Mouse (Mus musculus) forebrain, embryonic 15.5 days (tissue): ENCODE results near the gene Wfdc1. TPM values are rescaled to one million over a fixed set of nuclear protein-coding genes. Genes with fewer than 3 reads are reported as not detected.

Experiments
- ATAC-seq: fragments of 200-750 bp; cut with Nextera tagmentation; replicated peaks from 2 replicates; pipeline ENCODE4 v1.8.0; 2017; ENCODE audit warnings: mild to moderate bottlenecking, moderate TSS enrichment, moderate library complexity
- H3K27ac ChIP-seq: fragments of 300-500 bp; sonication (generic); replicated peaks from 2 replicates; pipeline ENCODE4 v1.5.1; 2015; ENCODE audit warnings: mild to moderate bottlenecking, inconsistent platforms
- H3K27me3 ChIP-seq: fragments of 300-500 bp; sonication (generic); 2 replicates; pipeline ENCODE4 v1.6.1; 2015; ENCODE audit warnings: inconsistent platforms
- H3K36me3 ChIP-seq: fragments of 300-500 bp; sonication (generic); 2 replicates; pipeline ENCODE4 v1.6.1; 2015; ENCODE audit warnings: mild to moderate bottlenecking, inconsistent platforms
- H3K4me1 ChIP-seq: fragments of 300-500 bp; sonication (generic); 2 replicates; pipeline ENCODE4 v1.6.1; 2015; ENCODE audit warnings: inconsistent platforms
- H3K4me2 ChIP-seq: fragments of 300-500 bp; sonication (generic); replicated peaks from 2 replicates; pipeline ENCODE4 v1.6.1; 2015; ENCODE audit warnings: mild to moderate bottlenecking, inconsistent platforms
- H3K4me3 ChIP-seq: fragments of 300-500 bp; sonication (generic); 2 replicates; pipeline ENCODE4 v1.5.1; 2015; ENCODE audit warnings: mild to moderate bottlenecking, inconsistent platforms
- H3K9ac ChIP-seq: fragments of 300-500 bp; sonication (generic); replicated peaks from 2 replicates; pipeline ENCODE4 v1.6.1; 2015; ENCODE audit warnings: mild to moderate bottlenecking, inconsistent platforms
- H3K9me3 ChIP-seq: fragments of 300-500 bp; sonication (generic); 2 replicates; pipeline ENCODE4 v1.6.1; 2016; ENCODE audit warnings: inconsistent platforms
- WGBS: fragments of 180-500 bp; shearing (Covaris S2); methylation state at CpG from one replicate; pipeline ENCODE4 v1.1.7; 2015; ENCODE audit warnings: mixed read lengths; 5-methylcytosine and 5-hydroxymethylcytosine counted together
- polyA plus RNA-seq: library from polyadenylated mRNA; unstranded; fragments of >200 nt; fragmentation: Nextera tagmentation; extraction: Ambion mirVana; gene quantifications from 2 replicates; pipeline ENCODE4 v1.2.1, GENCODE M21; 2015

The Wfdc1 gene
- polyA plus RNA-seq, 1 experiment from 2014 or later: 2.4 TPM

- no peak for ATAC-seq
- WGBS: 93% methylated on average over 1 of the region's 1 CpGs
- H3K9ac ChIP-seq: no peak overlapping the region
- 0 out of 2 replicates have a peak, but pooled peaks cover 3% of the 10 kb centered on the region for H3K27me3 ChIP-seq
- no peak overlapping the region for H3K27ac ChIP-seq
- no peak overlapping the region for H3K4me2 ChIP-seq
- no peaks in the 10 kb centered on the region for H3K9me3 ChIP-seq
- 0 out of 2 replicates have a peak, but pooled peaks cover 4% of the 10 kb centered on the region for H3K4me1 ChIP-seq
- no peak overlapping the region for H3K4me3 ChIP-seq
- no peaks in the 10 kb centered on the region for H3K36me3 ChIP-seq
Observed at GRCm38 (mm10) chr8:119642960-119643359, 23.2 kb upstream of the Wfdc1 start.

GRCm38 (mm10) chr8:119644429-119644960 is 21.7 kb upstream of the Wfdc1 start:
- WGBS: 72% methylated on average over 17 of the region's 17 CpGs
- H3K27me3 ChIP-seq: 0 out of 2 replicates have a peak, but pooled peaks cover 3% of the 10 kb centered on the region
- H3K27ac ChIP-seq: no peak overlapping the region
- no peak for ATAC-seq
- no peaks in the 10 kb centered on the region for H3K9me3 ChIP-seq
- no peak overlapping the region for H3K9ac ChIP-seq
- H3K36me3 ChIP-seq: no peaks in the 10 kb centered on the region
- H3K4me1 ChIP-seq: no peaks in the 10 kb centered on the region
- H3K4me3 ChIP-seq: no peak overlapping the region
- H3K4me2 ChIP-seq: no peak overlapping the region

DNA sequence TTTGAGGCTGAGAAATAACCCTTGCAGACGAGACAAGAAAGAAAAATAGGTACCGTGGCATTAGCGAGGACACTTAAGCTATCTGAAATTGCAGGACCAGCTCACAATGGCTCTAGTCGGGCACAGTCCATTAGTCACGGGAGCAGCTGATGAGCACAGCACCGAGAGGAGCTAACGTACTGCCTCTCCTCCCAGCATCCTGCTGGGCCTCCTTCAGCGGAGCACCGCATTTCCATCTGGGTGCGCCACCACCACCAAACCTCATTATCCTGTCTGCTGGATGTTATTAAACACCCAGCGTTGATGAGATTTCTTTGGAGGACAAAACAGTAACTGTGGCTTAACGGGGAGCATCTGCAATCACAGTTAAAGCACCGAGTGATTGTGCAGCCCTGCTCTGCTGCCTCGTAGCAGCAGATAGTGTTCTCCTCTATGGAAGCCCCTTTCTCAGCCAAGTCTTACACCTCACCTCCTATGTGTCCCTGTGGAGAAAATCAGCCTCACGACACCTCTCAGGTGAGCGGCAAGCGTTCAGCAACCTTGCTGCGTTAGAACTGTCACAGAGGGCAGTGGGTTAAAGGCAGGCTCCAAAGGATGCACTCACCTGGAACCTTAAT is 21.1 kb upstream of the Wfdc1 start:
- Histone ChIP-seq H3K36me3 (no peaks in the 10 kb centered on the region), H3K9ac (no peak overlapping the region), H3K4me2 (no peak overlapping the region), H3K4me1 (no peaks in the 10 kb centered on the region), H3K9me3 (no peaks in the 10 kb centered on the region), H3K4me3 (no peak overlapping the region), H3K27ac (no peak overlapping the region), H3K27me3 (0 out of 2 replicates have a peak, but pooled peaks cover 3% of the 10 kb centered on the region)
- 56% methylated on average over 18 of the region's 18 CpGs for WGBS
- no peak for ATAC-seq

GRCm38 (mm10) chr8:119646197-119646596 is 20.0 kb upstream of the Wfdc1 start:
- no peak overlapping the region for H3K4me3 ChIP-seq
- no peak overlapping the region for H3K4me2 ChIP-seq
- no peaks in the 10 kb centered on the region for H3K36me3 ChIP-seq
- H3K9ac ChIP-seq: no peak overlapping the region
- H3K27me3 ChIP-seq: no peaks in the 10 kb centered on the region
- H3K27ac ChIP-seq: no peak overlapping the region
- 68% methylated on average over 3 of the region's 3 CpGs for WGBS
- no peaks in the 10 kb centered on the region for H3K4me1 ChIP-seq
- H3K9me3 ChIP-seq: no peaks in the 10 kb centered on the region
- ATAC-seq: no peak

DNA sequence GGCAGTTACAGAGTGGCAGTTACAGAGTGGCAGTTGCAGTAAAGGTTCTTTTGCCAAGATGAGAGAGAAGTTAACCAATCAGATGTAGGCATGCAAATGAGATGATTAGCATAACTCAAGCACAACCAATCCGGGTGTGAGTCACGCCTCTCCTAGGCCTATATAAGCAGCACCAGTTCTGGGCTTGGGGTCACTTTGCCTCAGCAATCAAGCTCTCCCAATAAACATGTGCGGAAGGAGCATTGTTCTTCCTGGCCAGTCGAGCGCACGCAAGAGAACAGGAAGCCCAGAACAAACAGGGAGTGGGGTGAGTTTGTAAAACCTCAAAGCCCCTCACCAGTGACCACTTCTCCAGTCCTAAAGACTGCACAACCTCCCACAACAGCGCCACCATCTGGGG is 19.3 kb upstream of the Wfdc1 start:
- 82% methylated on average over 7 of the region's 7 CpGs for WGBS
- H3K9ac ChIP-seq: no peak overlapping the region
- no peaks in the 10 kb centered on the region for H3K36me3 ChIP-seq
- ATAC-seq: no peak
- H3K27me3 ChIP-seq: no peaks in the 10 kb centered on the region
- no peak overlapping the region for H3K4me3 ChIP-seq
- H3K4me2 ChIP-seq: no peak overlapping the region
- H3K27ac ChIP-seq: no peak overlapping the region
- H3K9me3 ChIP-seq: no peaks in the 10 kb centered on the region
- H3K4me1 ChIP-seq: no peaks in the 10 kb centered on the region

DNA sequence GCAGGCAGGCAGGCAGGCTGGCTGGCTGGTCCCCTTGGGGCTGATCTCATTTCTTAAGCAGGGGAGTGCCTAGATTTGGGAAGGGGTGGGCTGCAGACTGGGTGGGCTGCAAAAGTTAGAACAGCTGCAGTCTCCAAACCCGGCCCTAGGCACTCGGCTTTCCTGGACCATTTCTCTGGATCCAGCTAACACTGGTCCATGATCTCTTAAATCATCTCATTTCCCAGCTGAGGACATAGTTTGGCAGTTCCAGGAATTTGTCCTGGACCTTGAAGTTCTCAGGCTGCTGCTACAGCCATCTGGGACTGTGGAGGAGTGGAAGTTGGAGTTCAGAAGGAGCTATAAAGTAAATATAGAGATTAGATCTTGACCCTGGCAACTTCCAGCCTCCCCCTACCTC is 14.8 kb upstream of the Wfdc1 start:
- Histone ChIP-seq H3K27me3 (no peaks in the 10 kb centered on the region), H3K9ac (no peak overlapping the region), H3K4me2 (no peak overlapping the region), H3K36me3 (no peaks in the 10 kb centered on the region), H3K4me3 (no peak overlapping the region), H3K9me3 (no peaks in the 10 kb centered on the region), H3K4me1 (no peaks in the 10 kb centered on the region), H3K27ac (no peak overlapping the region)
- WGBS: 73% methylated on average over 2 of the region's 2 CpGs
- ATAC-seq: no peak

- 68% methylated on average over 5 of the region's 5 CpGs for WGBS
- H3K4me1 ChIP-seq: no peaks in the 10 kb centered on the region
- no peak overlapping the region for H3K4me2 ChIP-seq
- H3K4me3 ChIP-seq: no peak overlapping the region
- no peaks in the 10 kb centered on the region for H3K36me3 ChIP-seq
- H3K9ac ChIP-seq: no peak overlapping the region
- H3K27me3 ChIP-seq: no peaks in the 10 kb centered on the region
- no peak for ATAC-seq
- H3K9me3 ChIP-seq: no peaks in the 10 kb centered on the region
- no peak overlapping the region for H3K27ac ChIP-seq
Observed at GRCm38 (mm10) chr8:119656709-119657464, 9.3 kb upstream of the Wfdc1 start.

- ATAC-seq: no peak
- Histone ChIP-seq H3K4me1 (no peaks in the 10 kb centered on the region), H3K9ac (no peak overlapping the region), H3K27ac (no peak overlapping the region), H3K4me2 (no peak overlapping the region), H3K27me3 (no peaks in the 10 kb centered on the region), H3K36me3 (no peaks in the 10 kb centered on the region), H3K4me3 (no peak overlapping the region), H3K9me3 (no peaks in the 10 kb centered on the region)
- 8% methylated on average over 9 of the region's 9 CpGs for WGBS
Observed at GRCm38 (mm10) chr8:119661081-119661480, 5.1 kb upstream of the Wfdc1 start.

- 64% methylated on average over 6 of the region's 6 CpGs for WGBS
- Histone ChIP-seq H3K9me3 (no peaks in the 10 kb centered on the region), H3K9ac (no peak overlapping the region), H3K4me1 (no peaks in the 10 kb centered on the region), H3K4me3 (no peak overlapping the region), H3K27ac (no peak overlapping the region), H3K4me2 (no peak overlapping the region), H3K36me3 (no peaks in the 10 kb centered on the region), H3K27me3 (no peaks in the 10 kb centered on the region)
- ATAC-seq: no peak
Observed at GRCm38 (mm10) chr8:119661892-119662291, 4.3 kb upstream of the Wfdc1 start.

DNA sequence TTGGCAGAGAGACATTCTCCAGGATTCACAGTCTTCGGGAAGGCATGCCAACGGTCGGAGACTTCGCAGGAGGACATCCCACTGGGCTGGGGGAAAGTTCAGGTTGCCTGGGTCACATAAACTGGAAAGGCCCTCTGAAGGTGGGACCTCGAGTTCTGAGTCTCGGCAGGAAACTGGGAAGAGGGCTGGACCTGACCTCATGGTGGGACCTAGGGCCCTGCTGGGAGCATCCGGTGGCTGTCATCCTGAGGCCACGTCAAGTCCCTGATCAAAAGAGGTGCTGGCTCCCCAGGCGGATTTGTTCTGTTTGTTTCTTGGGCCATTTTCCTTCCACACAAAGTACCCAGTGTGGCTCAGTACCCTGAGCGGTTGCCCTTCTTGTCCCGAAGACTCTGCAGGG is 2.7 kb upstream of the Wfdc1 start:
- no peak overlapping the region for H3K27ac ChIP-seq
- no peaks in the 10 kb centered on the region for H3K27me3 ChIP-seq
- WGBS: 69% methylated on average over 11 of the region's 11 CpGs
- H3K4me2 ChIP-seq: no peak overlapping the region
- H3K4me1 ChIP-seq: no peaks in the 10 kb centered on the region
- H3K9me3 ChIP-seq: no peaks in the 10 kb centered on the region
- H3K4me3 ChIP-seq: no peak overlapping the region
- no peak overlapping the region for H3K9ac ChIP-seq
- no peak for ATAC-seq
- H3K36me3 ChIP-seq: no peaks in the 10 kb centered on the region

DNA sequence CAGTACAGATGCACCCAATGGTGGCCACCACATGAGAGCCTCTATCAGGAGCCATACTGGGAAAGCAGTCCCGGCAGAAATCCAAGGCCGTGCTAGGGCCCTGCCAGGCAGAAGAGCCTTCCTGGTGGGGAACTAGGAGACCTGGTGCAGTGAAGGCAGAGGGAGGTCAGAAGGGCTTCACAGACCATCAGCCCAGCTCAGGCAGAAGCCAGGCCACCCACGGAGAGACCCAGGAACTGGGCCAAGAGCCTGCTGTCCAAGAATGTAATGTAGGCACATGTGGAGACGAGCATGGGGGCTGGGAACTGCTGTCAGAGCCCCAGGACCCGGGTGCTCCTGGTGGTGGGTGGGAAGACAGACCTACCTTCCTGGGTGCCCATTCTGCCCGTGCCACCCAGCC is 895 bp upstream of the Wfdc1 start:
- no peaks in the 10 kb centered on the region for H3K36me3 ChIP-seq
- WGBS: 75% methylated on average over 6 of the region's 6 CpGs

GRCm38 (mm10) chr8:119668447-119668846 is 2.3 kb downstream of the Wfdc1 start:
- H3K27me3 ChIP-seq: no peaks in the 10 kb centered on the region
- H3K4me2 ChIP-seq: no peak overlapping the region
- no peak overlapping the region for H3K9ac ChIP-seq
- WGBS: 46% methylated on average over 9 of the region's 9 CpGs
- no peaks in the 10 kb centered on the region for H3K4me1 ChIP-seq
- no peak overlapping the region for H3K27ac ChIP-seq
- no peak for ATAC-seq
- no peak overlapping the region for H3K4me3 ChIP-seq
- no peaks in the 10 kb centered on the region for H3K9me3 ChIP-seq
- no peaks in the 10 kb centered on the region for H3K36me3 ChIP-seq

More for the DNA sequence above, 895 bp upstream of the Wfdc1 start:
- no peak overlapping the region for H3K4me3 ChIP-seq
- no peaks in the 10 kb centered on the region for H3K27me3 ChIP-seq
- no peak overlapping the region for H3K9ac ChIP-seq
- no peak for ATAC-seq
- no peak overlapping the region for H3K27ac ChIP-seq
- H3K4me1 ChIP-seq: no peaks in the 10 kb centered on the region
- H3K9me3 ChIP-seq: no peaks in the 10 kb centered on the region
- no peak overlapping the region for H3K4me2 ChIP-seq
